Mouse (Mus musculus): ENCODE data around the gene Kcnmb4.

- TF ChIP-seq CTCF (IDR thresholded peaks at IDR 0.05) (no peak), EP300 (IDR thresholded peaks at IDR 0.05) (no peak)
Measured at GRCm38 (mm10) chr10:116370991-116371725, 102.5 kb downstream of the Kcnmb4 start.
